Mouse (Mus musculus): ENCODE results near the gene Gm8978. TPM values are rescaled to one million over a fixed set of nuclear protein-coding genes. Genes with fewer than 3 reads are reported as not detected.
"Not testable (repeated sequence)": the region's sequence is repeated elsewhere in the genome, so short reads cannot be mapped to it uniquely, and the experiment has no call there.

Gm8978 gene
- total RNA-seq (2014; fragmentation: Nextera tagmentation) = not detected in 2 replicates
- total RNA-seq (2017) = 0.05 TPM in 1 of 2 replicates, not detected in the other
- not detected in 2 replicates for polyA plus RNA-seq (2012)

DNA sequence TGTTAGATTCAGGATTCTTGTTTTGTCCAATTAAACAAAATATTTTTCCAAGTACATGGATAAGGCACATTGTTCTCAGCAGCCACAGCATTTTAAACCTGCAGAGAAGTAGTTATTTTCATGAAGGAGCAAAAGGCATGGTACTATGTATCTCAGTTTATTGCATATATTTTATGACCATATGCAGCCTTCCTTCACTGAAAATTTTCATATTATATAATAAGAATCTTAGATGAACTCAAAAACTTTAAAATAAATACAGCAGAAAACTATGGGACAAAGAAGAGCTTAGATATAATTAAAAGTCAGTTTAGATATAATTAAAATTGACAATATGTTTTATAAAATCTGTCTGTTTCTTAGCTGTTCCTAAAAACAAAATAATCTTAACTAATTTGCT, at the start of gene Gm8978:
TSS of gene Gm8978 (minus strand) at position 101 of the 400 bp plus-strand sequence.
- H3K4me1 ChIP-seq (ENCODE audit: insufficient read depth, low read depth, low read length); ATAC-seq (ENCODE audit: extremely low read depth, insufficient number of reproducible peaks, low FRiP score, poor library complexity, severe bottlenecking); H3K36me3 ChIP-seq (replicated peaks); H3K4me3 ChIP-seq (ENCODE audit: low read depth, low read length); H3K9me3 ChIP-seq (replicated peaks); DNase-seq (ENCODE audit: low spot score); H3K27me3 ChIP-seq (ENCODE audit: insufficient read depth, low read length): not testable (repeated sequence)

- ATAC-seq (ENCODE audit: extremely low read depth, insufficient number of reproducible peaks, low FRiP score, poor library complexity, severe bottlenecking); H3K4me1 ChIP-seq (ENCODE audit: insufficient read depth, low read depth, low read length); H3K9me3 ChIP-seq (replicated peaks); H3K4me3 ChIP-seq (ENCODE audit: low read depth, low read length); H3K36me3 ChIP-seq (replicated peaks); H3K27me3 ChIP-seq (ENCODE audit: insufficient read depth, low read length); DNase-seq (ENCODE audit: low spot score): not testable (repeated sequence)
These were observed 35.3 kb downstream of the Gm8978 start for GRCm38 (mm10) chr19:33589626-33590302.

GRCm38 (mm10) chr19:33568551-33568950, 56.5 kb downstream of the Gm8978 start:
- H3K27me3 ChIP-seq (ENCODE audit: insufficient read depth, low read length); H3K4me1 ChIP-seq (ENCODE audit: insufficient read depth, low read depth, low read length); H3K36me3 ChIP-seq (replicated peaks); H3K9me3 ChIP-seq (replicated peaks); DNase-seq (ENCODE audit: low spot score); ATAC-seq (ENCODE audit: extremely low read depth, insufficient number of reproducible peaks, low FRiP score, poor library complexity, severe bottlenecking); H3K4me3 ChIP-seq (ENCODE audit: low read depth, low read length): not testable (repeated sequence)

Other genes with a start within 250 kb of the Gm8978 start
- gene Rnls, start 233.0 kb downstream of the Gm8978 start, total RNA-seq (2014; fragmentation: Nextera tagmentation) = not detected in 2 replicates
- not detected in 2 replicates for gene Rnls, start 233.0 kb downstream of the Gm8978 start, total RNA-seq (2017)
- not detected in 2 replicates for gene Rnls, start 233.0 kb downstream of the Gm8978 start, polyA plus RNA-seq (2012)
- not detected in 2 replicates for gene Lipo4, start 107.5 kb downstream of the Gm8978 start, total RNA-seq (2014; fragmentation: Nextera tagmentation)
- 0.17 TPM in 1 of 2 replicates, not detected in the other for gene Lipo4, start 107.5 kb downstream of the Gm8978 start, total RNA-seq (2017)
- gene Lipo4, start 107.5 kb downstream of the Gm8978 start, polyA plus RNA-seq (2012) = not detected in 2 replicates
- not detected in 2 replicates for gene Lipo2, start 126.1 kb upstream of the Gm8978 start, total RNA-seq (2014; fragmentation: Nextera tagmentation)
- 0.11 TPM in 1 of 2 replicates, not detected in the other for gene Lipo2, start 126.1 kb upstream of the Gm8978 start, total RNA-seq (2017)
- gene Lipo2, start 126.1 kb upstream of the Gm8978 start, polyA plus RNA-seq (2012) = not detected in 2 replicates
- gene Lipo3, start 136.7 kb upstream of the Gm8978 start, total RNA-seq (2014; fragmentation: Nextera tagmentation) = not detected in 2 replicates
- 0.05 TPM in 1 of 2 replicates, not detected in the other for gene Lipo3, start 136.7 kb upstream of the Gm8978 start, total RNA-seq (2017)
- gene Lipo3, start 136.7 kb upstream of the Gm8978 start, polyA plus RNA-seq (2012) = not detected in 2 replicates
- not detected in 2 replicates for gene Lipo1, start 162.2 kb upstream of the Gm8978 start, total RNA-seq (2014; fragmentation: Nextera tagmentation)
- gene Lipo1, start 162.2 kb upstream of the Gm8978 start, total RNA-seq (2017) = 0.05 TPM in 1 of 2 replicates, not detected in the other
- gene Lipo1, start 162.2 kb upstream of the Gm8978 start, polyA plus RNA-seq (2012) = not detected in 2 replicates